Mouse (Mus musculus) testis, adult 2 months (tissue): ENCODE measurements around the gene Pde2a.

Experiments used
- CTCF ChIP-seq: fragments of 200-500 bp; IDR thresholded peaks from 2 replicates; pipeline ENCODE4 v1.5.1; 2012; ENCODE audit warnings: low read depth, mild to moderate bottlenecking, inconsistent platforms, low read length, moderate library complexity; ENCODE audit not compliant: control insufficient read depth, insufficient read depth, insufficient replicate concordance
- POLR2A ChIP-seq: fragments of 200-500 bp; IDR thresholded peaks from 2 replicates; pipeline ENCODE4 v1.6.1; 2012; ENCODE audit warnings: low read depth, mild to moderate bottlenecking, inconsistent platforms, low read length, moderate library complexity; ENCODE audit not compliant: control insufficient read depth

DNA sequence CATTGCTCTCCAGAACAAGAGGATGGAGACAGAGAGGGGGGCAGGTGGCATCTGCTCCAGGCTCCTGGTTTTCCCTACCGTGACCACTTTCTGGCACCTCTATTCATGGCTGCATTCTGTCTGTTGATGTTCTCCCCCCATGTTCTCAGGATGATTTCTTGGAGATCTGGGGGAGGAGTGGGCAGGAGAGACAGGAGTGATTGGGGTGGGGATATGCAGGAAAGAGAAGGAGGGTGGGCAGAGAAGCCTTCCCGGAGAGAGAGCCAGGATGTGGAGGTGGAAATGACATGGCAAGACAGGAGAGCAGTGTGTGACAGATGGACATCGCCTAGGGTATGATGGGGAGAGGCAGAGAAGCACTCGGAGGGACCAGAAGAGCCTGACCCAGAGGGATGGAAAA lies 55.0 kb downstream of the Pde2a start:
- TF ChIP-seq POLR2A = no peak
- no peak for TF ChIP-seq CTCF
